In the genomic region with DNA sequence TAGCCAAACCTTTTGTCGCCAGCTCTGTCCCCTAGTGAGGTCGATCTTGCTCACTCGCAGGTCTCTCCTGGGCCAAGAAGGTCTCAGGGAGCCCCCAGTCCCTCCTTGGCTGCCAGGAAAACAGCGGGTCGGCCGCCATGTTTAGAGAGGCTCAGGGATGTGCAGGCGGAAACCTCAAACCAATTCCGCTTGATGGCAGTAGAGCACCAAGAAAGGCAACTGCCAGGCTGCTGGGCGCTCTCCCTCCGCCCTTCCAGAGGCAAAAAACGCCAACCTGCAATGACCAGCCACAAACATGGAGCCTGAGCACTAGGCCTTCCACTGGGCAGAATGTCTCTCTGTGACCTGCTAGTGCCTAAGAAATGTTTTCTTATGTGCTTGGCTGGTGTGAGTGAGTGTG, we compare ENCODE assay signal across 8 mouse cellular contexts.
DNase-seq lines count a peak whose midpoint lies in the region; ATAC-seq and TF ChIP-seq lines count a peak whose summit lies in the region.
"Not testable (repeated sequence)": the region's sequence is repeated elsewhere in the genome, so short reads cannot be mapped to it uniquely, and the experiment has no call there.

No protein-coding gene starts in this region.

- TF ChIP-seq POLR2A in kidney, adult 2 months (IDR thresholded peaks at IDR 0.05; ENCODE audit: low read depth, low read length), result not testable (repeated sequence)

- TF ChIP-seq EP300 in liver, embryonic 14.5 days (IDR thresholded peaks at IDR 0.05; ENCODE audit: low read depth), result not testable (repeated sequence)

- not testable (repeated sequence) for H3K9me3 ChIP-seq in forebrain, embryonic 11.5 days (ENCODE audit: control insufficient read depth, low read length); heart, embryonic 15.5 days (replicated peaks); liver, embryonic 14.5 days (ENCODE audit: control insufficient read depth, low read length); midbrain, postnatal 0 days (ENCODE audit: low read length)

- WGBS in forebrain, embryonic 11.5 days, result 66% methylated on average over 11 of the region's 11 CpGs
- WGBS in heart, embryonic 15.5 days, result 71% methylated on average over 11 of the region's 11 CpGs
- 98% methylated on average over 11 of the region's 11 CpGs for WGBS in kidney, adult 2 months
- WGBS in liver, embryonic 14.5 days (ENCODE audit: insufficient replicate concordance), result 46% methylated on average over 11 of the region's 11 CpGs
- WGBS in midbrain, postnatal 0 days, result 57% methylated on average over 11 of the region's 11 CpGs

- not testable (repeated sequence) for H3K36me3 ChIP-seq in forebrain, embryonic 11.5 days (ENCODE audit: control insufficient read depth, insufficient read depth, low read length); heart, embryonic 15.5 days; kidney, adult 2 months (ENCODE audit: control insufficient read depth, insufficient read depth, low read length); liver, embryonic 14.5 days (replicated peaks; ENCODE audit: control insufficient read depth, insufficient read depth, low read depth); midbrain, postnatal 0 days (ENCODE audit: insufficient read depth, low read length)

- not testable (repeated sequence) for H3K9ac ChIP-seq in forebrain, embryonic 11.5 days (ENCODE audit: low read length); heart, embryonic 15.5 days; liver, embryonic 14.5 days (replicated peaks); midbrain, postnatal 0 days (replicated peaks; ENCODE audit: low read length, poor library complexity, severe bottlenecking)

- not testable (repeated sequence) for H3K27me3 ChIP-seq in forebrain, embryonic 11.5 days (ENCODE audit: control insufficient read depth, insufficient read depth, low read length); heart, embryonic 15.5 days; kidney, adult 2 months (replicated peaks; ENCODE audit: control insufficient read depth, insufficient read depth, low read length); liver, embryonic 14.5 days (ENCODE audit: control insufficient read depth, insufficient read depth, low read length); midbrain, postnatal 0 days (ENCODE audit: insufficient read depth, low read length)

- H3K4me1 ChIP-seq in forebrain, embryonic 11.5 days (replicated peaks; ENCODE audit: control insufficient read depth, insufficient read depth, low read length); heart, embryonic 15.5 days (replicated peaks); kidney, adult 2 months (ENCODE audit: control insufficient read depth, insufficient read depth, low read length); liver, embryonic 14.5 days (replicated peaks; ENCODE audit: control insufficient read depth in 2 of 2, insufficient read depth in 2 of 2, low read length in 1 of 2); midbrain, postnatal 0 days (ENCODE audit: insufficient read depth, low read length): not testable (repeated sequence)

- peak; percentile 61 for DNase-seq in ES-CJ7 (ENCODE audit: low read depth, low spot score)
- peak; percentile 1 for DNase-seq in c-Kit-negative CD71-positive TER-119-positive erythroid progenitor cells, embryonic 14.5 days (ENCODE audit: low read depth, low spot score)
- peak; percentile 49 for DNase-seq in forebrain, embryonic 11.5 days (ENCODE audit: low spot score)
- peak; percentile 0 for DNase-seq in kidney, adult 2 months
- not testable (repeated sequence) for DNase-seq in liver, embryonic 14.5 days (ENCODE audit: low read depth in 3 of 3, low spot score in 3 of 3)
- peak; percentile 5 for DNase-seq in midbrain, postnatal 0 days (ENCODE audit: low spot score)
- DNase-seq in spleen, adult 12 weeks (ENCODE audit: low spot score), result peak; percentile 75

- TF ChIP-seq CTCF in kidney, adult 2 months (conservative IDR thresholded peaks at IDR 0.05; ENCODE audit: insufficient read depth, insufficient read length, low read depth, low read length), result not testable (repeated sequence)
- peak; percentile 29; the same call in 1 of the 2 replicates for TF ChIP-seq CTCF in liver, embryonic 14.5 days (IDR thresholded peaks at IDR 0.05; ENCODE audit: low read depth)
- TF ChIP-seq CTCF in midbrain, postnatal 0 days (IDR thresholded peaks at IDR 0.05), result peak; percentile 57

- H3K4me2 ChIP-seq in forebrain, embryonic 11.5 days (ENCODE audit: low read depth, low read length, severe bottlenecking); heart, embryonic 15.5 days; liver, embryonic 14.5 days (ENCODE audit: low read depth); midbrain, postnatal 0 days (ENCODE audit: low read depth, low read length, poor library complexity, severe bottlenecking): not testable (repeated sequence)

- H3K27ac ChIP-seq in forebrain, embryonic 11.5 days (ENCODE audit: low read depth, low read length); heart, embryonic 15.5 days; kidney, adult 2 months (ENCODE audit: insufficient read depth, low read depth, low read length); liver, embryonic 14.5 days; midbrain, postnatal 0 days (ENCODE audit: low read depth, low read length): not testable (repeated sequence)

- H3K4me3 ChIP-seq in forebrain, embryonic 11.5 days (ENCODE audit: low read depth, low read length); kidney, adult 2 months (ENCODE audit: insufficient read depth, low read depth, low read length); midbrain, postnatal 0 days (ENCODE audit: low read depth, low read length): not testable (repeated sequence)
- 0 out of 2 replicates have a peak overlapping the region, but pooled peaks have one; percentile 17 for H3K4me3 ChIP-seq in heart, embryonic 15.5 days
- H3K4me3 ChIP-seq in liver, embryonic 14.5 days (ENCODE audit: insufficient read depth in 1 of 2, low read depth in 2 of 2, low read length in 2 of 2), result 0 out of 4 replicates have a peak overlapping the region, but pooled peaks of 1 of the 2 experiments have one; percentile 21

- not testable (repeated sequence) for ATAC-seq in forebrain, embryonic 11.5 days (replicated peaks; ENCODE audit: low FRiP score); heart, embryonic 15.5 days (replicated peaks; ENCODE audit: insufficient number of reproducible peaks, insufficient read depth, low FRiP score, low read depth); liver, embryonic 14.5 days (ENCODE audit: insufficient read depth); midbrain, postnatal 0 days (ENCODE audit: low FRiP score)
